Mouse (Mus musculus) neural tube, embryonic 12.5 days (tissue): Measurements from ENCODE around the gene Trim17. TPM values are rescaled to one million over a fixed set of nuclear protein-coding genes. Genes with fewer than 3 reads are reported as not detected.

Source experiments
- ATAC-seq: fragments of 200-750 bp; cut with Nextera tagmentation; 2 replicates; pipeline ENCODE4 v1.8.0; 2017; ENCODE audit warnings: low read depth, mild to moderate bottlenecking, moderate TSS enrichment, moderate library complexity; ENCODE audit not compliant: low FRiP score
- H3K27ac ChIP-seq: fragments of 300-500 bp; sonication (generic); 2 replicates; pipeline ENCODE4 v1.5.1; 2016
- H3K27me3 ChIP-seq: fragments of 300-500 bp; sonication (generic); replicated peaks from 2 replicates; pipeline ENCODE4 v1.6.1; 2016; ENCODE audit warnings: mild to moderate bottlenecking
- H3K36me3 ChIP-seq: fragments of 300-500 bp; sonication (generic); 2 replicates; pipeline ENCODE4 v1.6.1; 2016; ENCODE audit warnings: mild to moderate bottlenecking
- H3K4me1 ChIP-seq: fragments of 300-500 bp; sonication (generic); 2 replicates; pipeline ENCODE4 v1.6.1; 2016
- H3K4me2 ChIP-seq: fragments of 300-500 bp; sonication (generic); replicated peaks from 2 replicates; pipeline ENCODE4 v1.6.1; 2016; ENCODE audit warnings: mild to moderate bottlenecking
- H3K4me3 ChIP-seq: fragments of 300-500 bp; sonication (generic); 2 replicates; pipeline ENCODE4 v1.5.1; 2016
- H3K9ac ChIP-seq: fragments of 300-500 bp; sonication (generic); 2 replicates; pipeline ENCODE4 v1.6.1; 2016; ENCODE audit warnings: mild to moderate bottlenecking
- H3K9me3 ChIP-seq: fragments of 300-500 bp; sonication (generic); 2 replicates; pipeline ENCODE4 v1.6.1; 2016; ENCODE audit warnings: mild to moderate bottlenecking
- WGBS: fragments of 180-500 bp; shearing (Covaris S2); methylation state at CpG from one replicate; pipeline ENCODE4 v1.1.7; 2016; 5-methylcytosine and 5-hydroxymethylcytosine counted together
- polyA plus RNA-seq: library from polyadenylated mRNA; unstranded; fragments of >200 nt; fragmentation: Nextera tagmentation; extraction: Ambion mirVana; gene quantifications from 2 replicates; pipeline ENCODE4 v1.2.1, GENCODE M21; 2016

Trim17 gene
- polyA plus RNA-seq, 1 experiment from 2014 or later = 0.84 TPM

GRCm38 (mm10) chr11:58927790-58928651, 26.5 kb upstream of the Trim17 start:
- 42% methylated on average over 20 of the region's 20 CpGs for WGBS
- Histone ChIP-seq H3K4me3 (no peak overlapping the region), H3K27ac (0 out of 2 replicates have a peak overlapping the region, but pooled peaks have one; percentile 6)

GRCm38 (mm10) chr11:58929055-58929454, 25.4 kb upstream of the Trim17 start:
- ATAC-seq = no peak
- no peak overlapping the region for H3K4me3 ChIP-seq
- WGBS = 76% methylated on average over 4 of the region's 4 CpGs

More at GRCm38 (mm10) chr11:58927790-58928651, 26.5 kb upstream of the Trim17 start:
- Histone ChIP-seq H3K9me3 (no peaks in the 10 kb centered on the region), H3K4me1 (no peaks in the 10 kb centered on the region), H3K36me3 (peaks cover 20% of the 10 kb centered on the region), H3K27me3 (no peaks in the 10 kb centered on the region), H3K9ac (no peak overlapping the region), H3K4me2 (peak overlapping the region; percentile 2; the same call in 1 of the 2 replicates)
- peak; percentile 65 for ATAC-seq

GRCm38 (mm10) chr11:58929641-58930040, 24.8 kb upstream of the Trim17 start:
- no peak overlapping the region for H3K27ac ChIP-seq
- no peak overlapping the region for H3K9ac ChIP-seq
- ATAC-seq = no peak
- no peaks in the 10 kb centered on the region for H3K9me3 ChIP-seq
- H3K4me1 ChIP-seq = no peaks in the 10 kb centered on the region
- 72% methylated on average over 3 of the region's 3 CpGs for WGBS
- no peak overlapping the region for H3K4me3 ChIP-seq
- no peaks in the 10 kb centered on the region for H3K27me3 ChIP-seq
- H3K36me3 ChIP-seq = peaks cover 36% of the 10 kb centered on the region
- no peak overlapping the region for H3K4me2 ChIP-seq

More at GRCm38 (mm10) chr11:58929055-58929454, 25.4 kb upstream of the Trim17 start:
- H3K27ac ChIP-seq = no peak overlapping the region
- no peak overlapping the region for H3K4me2 ChIP-seq
- H3K4me1 ChIP-seq = no peaks in the 10 kb centered on the region
- no peaks in the 10 kb centered on the region for H3K27me3 ChIP-seq
- H3K36me3 ChIP-seq = peaks cover 31% of the 10 kb centered on the region
- H3K9me3 ChIP-seq = no peaks in the 10 kb centered on the region
- no peak overlapping the region for H3K9ac ChIP-seq

- Histone ChIP-seq H3K36me3 (peaks cover 40% of the 10 kb centered on the region), H3K9ac (no peak overlapping the region), H3K4me3 (no peak overlapping the region), H3K4me2 (no peak overlapping the region), H3K27me3 (no peaks in the 10 kb centered on the region), H3K9me3 (no peaks in the 10 kb centered on the region), H3K27ac (no peak overlapping the region), H3K4me1 (no peaks in the 10 kb centered on the region)
- WGBS = 94% methylated on average over 3 of the region's 3 CpGs
- no peak for ATAC-seq
Measured at GRCm38 (mm10) chr11:58930254-58930653, 24.2 kb upstream of the Trim17 start.

- no peaks in the 10 kb centered on the region for H3K27me3 ChIP-seq
- no peak overlapping the region for H3K4me3 ChIP-seq
- no peak overlapping the region for H3K9ac ChIP-seq
- ATAC-seq = no peak
- 79% methylated on average over 4 of the region's 4 CpGs for WGBS
- H3K27ac ChIP-seq = no peak overlapping the region
- peaks cover under 1% of the 10 kb centered on the region; the same call in 1 of the 2 replicates for H3K4me1 ChIP-seq
- H3K9me3 ChIP-seq = no peaks in the 10 kb centered on the region
- peaks cover 52% of the 10 kb centered on the region for H3K36me3 ChIP-seq
- H3K4me2 ChIP-seq = no peak overlapping the region
Measured at GRCm38 (mm10) chr11:58931576-58931975, 22.9 kb upstream of the Trim17 start.

DNA sequence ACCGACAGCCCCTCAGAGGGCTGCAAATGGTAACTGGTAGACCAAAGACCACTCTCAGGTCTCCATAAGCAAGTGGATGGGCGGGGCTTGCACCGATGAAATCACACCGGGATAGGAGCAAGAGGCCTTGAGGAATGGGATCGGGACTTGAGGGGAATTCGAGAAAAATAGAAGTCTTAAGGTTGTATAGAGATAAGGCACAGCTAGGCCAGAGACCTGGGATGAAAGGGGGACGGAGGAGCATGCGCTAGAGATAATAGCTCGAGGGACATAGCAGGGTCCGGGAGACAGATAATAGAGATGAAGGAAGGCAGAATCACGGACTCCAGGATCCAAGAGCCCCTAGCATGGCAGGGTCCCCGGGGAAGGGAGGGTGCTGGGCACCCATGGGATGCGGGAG, 16.6 kb upstream of the Trim17 start:
- Histone ChIP-seq H3K4me2 (peak overlapping the region; percentile 87), H3K4me3 (peak overlapping the region; percentile 78), H3K4me1 (peaks cover 13% of the 10 kb centered on the region), H3K9me3 (no peaks in the 10 kb centered on the region), H3K27ac (peak overlapping the region; percentile 89), H3K36me3 (peaks cover 37% of the 10 kb centered on the region), H3K27me3 (no peaks in the 10 kb centered on the region), H3K9ac (peak overlapping the region; percentile 99)
- 1% methylated on average over 13 of the region's 13 CpGs for WGBS
- peak; percentile 35; the same call in 1 of the 2 replicates for ATAC-seq

- no peaks in the 10 kb centered on the region for H3K9me3 ChIP-seq
- peak; percentile 94 for ATAC-seq
- WGBS = under 1% methylated on average over 88 of the region's 95 CpGs
Measured at GRCm38 (mm10) chr11:58938322-58939087, 16.0 kb upstream of the Trim17 start, which contains the start of gene Rnf187. Gene Rnf187, minus strand, starts transcription at chr11:58938916.

DNA sequence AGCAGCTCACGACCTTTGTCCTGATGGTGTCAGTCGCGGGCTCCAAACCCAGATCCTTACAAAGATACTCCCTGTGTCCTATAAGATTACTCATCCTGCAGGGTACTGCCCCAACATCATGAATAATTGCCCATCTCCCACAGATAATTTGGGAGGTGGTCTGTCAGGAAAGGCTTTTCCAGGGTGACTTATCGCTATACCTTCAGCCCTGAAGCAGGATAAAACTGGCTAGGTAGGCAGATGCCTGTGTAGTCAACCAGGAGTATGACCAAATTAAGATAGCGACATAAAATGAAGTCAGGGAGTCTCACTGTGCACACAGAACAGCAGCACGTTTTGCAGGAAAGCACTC, 15.4 kb upstream of the Trim17 start:
- Histone ChIP-seq H3K27me3 (no peaks in the 10 kb centered on the region), H3K9ac (peak overlapping the region; percentile 99; the same call in 1 of the 2 replicates), H3K27ac (peak overlapping the region; percentile 23; the same call in 1 of the 2 replicates), H3K4me1 (peaks cover 18% of the 10 kb centered on the region), H3K4me2 (peak overlapping the region; percentile 87), H3K36me3 (peaks cover 26% of the 10 kb centered on the region), H3K4me3 (peak overlapping the region; percentile 78), H3K9me3 (no peaks in the 10 kb centered on the region)
- ATAC-seq = no peak
- WGBS = 21% methylated on average over 6 of the region's 6 CpGs

More at GRCm38 (mm10) chr11:58938322-58939087, 16.0 kb upstream of the Trim17 start, which contains the start of gene Rnf187:
- peaks cover 13% of the 10 kb centered on the region for H3K4me1 ChIP-seq
- H3K36me3 ChIP-seq = peaks cover 31% of the 10 kb centered on the region
- no peaks in the 10 kb centered on the region for H3K27me3 ChIP-seq
- peak within 1 kb of the TSS; percentile 89 for H3K27ac ChIP-seq
- peak within 1 kb of the TSS; percentile 99 for H3K9ac ChIP-seq
- H3K4me3 ChIP-seq = peak within 1 kb of the TSS; percentile 78
- H3K4me2 ChIP-seq = peak within 1 kb of the TSS; percentile 87

GRCm38 (mm10) chr11:58944136-58944535, 10.3 kb upstream of the Trim17 start:
- Histone ChIP-seq H3K4me1 (peaks cover 5% of the 10 kb centered on the region; the same call in 1 of the 2 replicates), H3K36me3 (no peaks in the 10 kb centered on the region), H3K4me2 (no peak overlapping the region), H3K9me3 (no peaks in the 10 kb centered on the region), H3K9ac (no peak overlapping the region), H3K27me3 (no peaks in the 10 kb centered on the region), H3K27ac (no peak overlapping the region), H3K4me3 (no peak overlapping the region)
- ATAC-seq = no peak
- WGBS = 64% methylated on average over 5 of the region's 5 CpGs

- Histone ChIP-seq H3K9ac (0 out of 2 replicates have a peak overlapping the region, but pooled peaks have one; percentile 63), H3K4me1 (peaks cover 11% of the 10 kb centered on the region), H3K4me3 (0 out of 2 replicates have a peak overlapping the region, but pooled peaks have one; percentile 38), H3K4me2 (peak overlapping the region; percentile 66), H3K27me3 (no peaks in the 10 kb centered on the region), H3K27ac (peak overlapping the region; percentile 83; the same call in 1 of the 2 replicates), H3K9me3 (no peaks in the 10 kb centered on the region), H3K36me3 (no peaks in the 10 kb centered on the region)
- ATAC-seq = no peak
- 84% methylated on average over 3 of the region's 3 CpGs for WGBS
Measured at GRCm38 (mm10) chr11:58947306-58947705, 7.2 kb upstream of the Trim17 start.

DNA sequence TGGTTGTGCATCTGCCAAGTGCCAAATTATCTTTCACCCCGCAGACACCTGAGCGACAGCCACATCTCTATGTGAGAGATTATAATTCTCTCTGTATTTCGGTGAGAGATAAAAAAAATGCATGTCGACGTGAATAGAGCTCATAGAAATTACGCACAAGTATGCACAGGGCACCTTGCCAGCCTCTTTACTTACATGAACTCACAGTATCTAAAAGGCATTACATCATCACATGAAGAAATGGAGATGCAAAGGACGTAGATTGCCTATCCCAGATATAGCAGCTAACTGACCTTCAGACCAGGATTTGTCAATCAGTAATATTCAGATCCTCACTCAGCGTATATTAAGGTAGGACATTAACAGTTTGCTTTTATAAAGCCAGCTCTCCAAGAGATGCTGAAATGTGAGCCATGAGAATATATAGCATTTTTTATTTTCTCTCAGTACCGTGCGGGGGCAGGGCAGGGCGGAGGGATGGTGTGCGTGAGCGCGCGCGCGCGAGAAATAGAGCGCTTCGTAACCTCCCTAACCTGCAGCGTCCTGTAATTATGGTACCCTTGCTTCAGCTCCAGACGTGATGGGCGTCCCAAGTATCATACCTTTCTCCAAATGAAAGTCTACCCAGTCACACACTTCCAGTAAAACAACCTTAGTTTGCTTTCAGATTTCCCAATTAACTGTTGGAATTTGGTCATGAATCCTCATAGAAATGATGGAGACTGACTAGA, 6.5 kb upstream of the Trim17 start:
- WGBS = 19% methylated on average over 23 of the region's 23 CpGs
- H3K27me3 ChIP-seq = no peaks in the 10 kb centered on the region
- peaks cover 14% of the 10 kb centered on the region for H3K4me1 ChIP-seq
- ATAC-seq = peak; percentile 70
- H3K9ac ChIP-seq = peak overlapping the region; percentile 63
- peak overlapping the region; percentile 66 for H3K4me2 ChIP-seq
- H3K36me3 ChIP-seq = no peaks in the 10 kb centered on the region
- peak overlapping the region; percentile 38 for H3K4me3 ChIP-seq
- H3K9me3 ChIP-seq = no peaks in the 10 kb centered on the region
- peak overlapping the region; percentile 83 for H3K27ac ChIP-seq
